Mouse (Mus musculus): ENCODE measurements at regions not wholly inside any gene's neighbourhood (a gene's known extent, or its start where the extent isn't known, plus 50 kb on each side); places are given as distances from the start of the nearest gene placed in this dataset.
"Not testable (repeated sequence)": the region's sequence is repeated elsewhere in the genome, so short reads cannot be mapped to it uniquely, and the experiment has no call there.

DNA sequence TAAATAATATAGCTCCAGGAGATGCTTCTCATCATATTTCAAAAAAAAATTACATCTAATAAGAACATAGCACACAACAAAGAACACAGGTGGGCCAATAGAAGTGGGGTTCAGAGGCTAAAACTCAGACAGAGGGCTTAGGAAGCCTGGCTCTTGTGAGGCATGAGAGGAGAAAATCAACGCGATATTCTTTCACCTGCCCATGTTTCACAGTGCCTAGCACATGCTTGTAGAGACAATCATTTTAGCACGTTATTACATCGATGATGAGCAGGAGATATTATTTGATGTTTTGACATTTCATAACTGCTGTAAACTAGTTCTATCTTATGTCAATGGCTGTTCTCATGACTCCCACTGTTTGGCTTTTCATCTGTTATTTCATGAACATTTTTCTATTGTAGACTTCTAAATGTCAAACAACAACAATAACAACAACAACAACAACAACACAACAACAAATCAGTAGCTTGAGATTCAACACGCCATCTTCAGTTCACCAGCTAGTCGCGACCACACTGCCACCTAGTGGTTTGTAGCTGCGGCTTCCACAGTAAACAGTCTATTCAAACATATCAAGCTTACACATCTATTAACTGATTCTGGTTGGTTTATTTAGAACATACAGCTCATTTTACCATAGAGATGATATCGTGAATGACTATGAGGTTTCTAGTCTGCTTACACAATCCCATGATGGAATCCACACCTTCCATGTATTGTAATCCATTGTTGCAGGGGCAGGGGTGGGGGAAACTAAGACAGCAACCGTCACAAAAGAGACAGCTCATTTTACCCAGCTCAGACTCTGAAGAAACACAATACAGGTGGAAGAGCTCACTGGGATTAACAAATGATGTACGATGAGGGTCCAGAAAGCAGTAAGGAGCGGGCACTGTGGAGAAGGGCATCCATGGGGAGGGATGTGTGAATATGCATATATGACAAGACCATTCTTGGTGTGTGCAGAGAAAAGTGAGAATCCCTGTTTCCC lies 60.5 kb upstream of the Tmem200a start:
- in situ Hi-C loops (cut with MboI, MseI), result loop anchor here (25.0 kb wide), 2 partner anchors 452 to 877 kb away; no protein-coding TSS in a partner anchor

- in situ Hi-C loops (cut with MboI, MseI), result no loop called here
These were observed 73.7 kb upstream of the Tmem200a start for GRCm38 (mm10) chr10:26152586-26152985.

DNA sequence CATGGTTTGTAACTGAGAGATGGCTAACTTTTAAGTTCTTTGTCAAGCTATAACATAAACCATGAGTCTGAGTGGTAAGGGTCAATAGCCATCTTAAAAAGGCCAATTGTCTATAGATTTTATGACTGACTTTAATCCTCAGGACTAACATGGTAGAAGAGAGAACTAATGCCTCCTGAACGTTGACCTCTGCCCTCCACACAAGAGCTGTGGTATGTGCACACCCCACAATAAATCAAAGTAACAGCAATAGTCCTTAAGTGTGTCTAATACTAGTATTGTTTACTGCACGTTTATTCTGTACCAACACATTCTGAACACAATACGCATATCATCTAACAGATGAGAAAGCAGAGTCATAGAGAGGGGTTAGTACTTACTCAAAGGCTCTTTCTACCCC lies 70.7 kb upstream of the Samd3 start:
- in situ Hi-C loops (cut with MboI, MseI), result no loop called here

- in situ Hi-C loops (cut with MboI, MseI), result not testable (repeated sequence)
These were observed 68.4 kb upstream of the Samd3 start for GRCm38 (mm10) chr10:26161139-26161538.

DNA sequence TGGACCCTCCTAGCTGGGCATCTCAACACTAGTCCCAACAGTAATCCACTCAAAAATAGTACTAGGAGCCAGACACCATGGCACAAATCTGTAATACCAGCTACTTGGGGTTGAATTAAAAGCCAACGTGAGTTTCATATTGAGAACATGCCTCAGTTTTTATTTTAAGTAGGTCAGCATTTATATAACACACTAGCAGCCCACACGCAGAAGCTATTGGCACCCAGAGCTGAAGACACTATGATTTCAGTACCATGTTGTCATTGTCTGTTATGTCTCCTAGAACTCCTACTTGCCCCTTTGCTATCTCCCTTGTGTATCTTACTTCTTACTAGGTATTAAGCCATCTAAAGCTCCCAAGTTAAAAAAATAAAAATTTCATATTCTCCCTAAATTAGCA lies 65.0 kb upstream of the Samd3 start:
- in situ Hi-C loops (cut with MboI, MseI), result no loop called here

DNA sequence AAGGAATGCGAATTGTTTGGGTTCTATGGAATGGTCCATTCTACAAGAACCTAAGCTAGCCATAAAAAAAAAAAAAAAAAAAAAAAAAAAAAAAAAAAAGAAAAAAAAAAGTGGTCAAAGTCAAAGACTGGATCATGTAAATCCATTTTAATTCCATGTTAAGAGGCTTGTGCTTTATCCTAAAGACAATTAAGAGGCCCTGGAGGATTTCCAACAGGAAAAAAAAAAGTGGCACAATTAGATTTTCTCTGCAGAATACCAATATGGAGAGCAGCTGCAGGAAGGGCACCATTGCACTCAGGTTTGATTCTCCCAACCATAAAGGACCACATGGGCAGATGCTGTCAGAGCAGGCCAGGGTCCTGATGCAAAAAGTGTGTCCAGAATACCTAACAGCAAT lies 51.9 kb upstream of the Samd3 start:
- in situ Hi-C loops (cut with MboI, MseI), result no loop called here

DNA sequence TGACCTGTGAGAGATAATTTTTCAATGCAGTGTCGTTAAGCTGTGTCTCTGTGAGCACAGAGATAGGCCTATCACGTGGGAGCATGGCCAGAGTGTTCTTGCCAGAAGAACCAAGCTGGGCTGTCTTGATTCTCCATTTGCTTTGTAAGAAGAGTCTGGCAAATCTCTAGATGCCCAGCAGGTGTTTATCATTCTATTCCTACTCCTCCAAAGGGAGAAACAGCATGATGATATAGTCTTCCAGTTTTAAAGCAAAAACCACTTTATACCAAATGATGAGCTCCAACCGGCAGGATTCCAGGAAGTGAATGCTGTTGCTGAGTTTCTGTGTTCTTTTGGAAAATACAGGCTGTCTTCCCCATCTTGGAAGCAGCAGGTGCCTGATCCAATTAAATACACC lies 51.2 kb upstream of the Samd3 start:
- in situ Hi-C loops (cut with MboI, MseI), result no loop called here
